Mouse (Mus musculus): ENCODE measurements around the gene Gpatch8. TPM values are rescaled to one million over a fixed set of nuclear protein-coding genes. Genes with fewer than 3 reads are reported as not detected.
A peak's percentile ranks its signal among the peaks of the same experiment; 100 is the strongest.

Gene Gpatch8
- polyA plus RNA-seq, 1 experiment = 75.8 TPM

DNA sequence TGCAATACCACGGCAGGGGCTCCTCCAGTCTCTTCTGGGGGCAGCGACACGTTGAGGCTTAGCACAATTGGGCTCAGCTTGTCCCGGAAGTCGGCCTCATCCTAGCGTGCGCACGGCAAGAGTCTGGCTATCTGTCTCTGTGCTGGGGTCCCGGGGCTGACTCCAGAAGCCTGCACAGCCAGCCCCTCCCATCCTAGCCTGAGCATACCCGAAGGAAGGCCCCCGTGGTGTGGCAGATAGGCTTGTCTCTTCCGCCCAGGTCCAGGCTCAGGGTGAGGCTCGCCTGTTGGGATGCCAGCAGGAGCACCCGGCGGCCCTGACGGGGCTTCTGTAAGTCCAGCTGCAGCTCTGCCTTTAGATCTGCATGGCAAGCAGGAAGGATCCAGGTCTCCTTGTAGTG lies 95.7 kb downstream of the Gpatch8 start:
- no peaks in the 10 kb centered on the region for H3K4me1 ChIP-seq (ENCODE audit: control insufficient read depth, insufficient read depth, low read length)
- H3K4me3 ChIP-seq (ENCODE audit: low read depth, low read length) = no peak overlapping the region
- no peak overlapping the region for H3K9ac ChIP-seq (ENCODE audit: low read depth, poor library complexity, severe bottlenecking)
- no peak overlapping the region for H3K27ac ChIP-seq (ENCODE audit: insufficient read depth, low read length)
- no peak for TF ChIP-seq CTCF (IDR thresholded peaks at IDR 0.05; ENCODE audit: low read depth, low read length)
- TF ChIP-seq POLR2A (IDR thresholded peaks at IDR 0.05; ENCODE audit: insufficient read depth, low read length) = no peak
- TF ChIP-seq EP300 (IDR thresholded peaks at IDR 0.05; ENCODE audit: insufficient read depth, low read depth, low read length) = no peak
- H3K9me3 ChIP-seq (replicated peaks; ENCODE audit: control insufficient read depth, insufficient read depth, low read length, poor library complexity, severe bottlenecking) = no peaks in the 10 kb centered on the region
- no peaks in the 10 kb centered on the region for H3K36me3 ChIP-seq (ENCODE audit: control insufficient read depth, insufficient read depth, low read length, poor library complexity, severe bottlenecking)
- no peaks in the 10 kb centered on the region for H3K27me3 ChIP-seq (ENCODE audit: control insufficient read depth, insufficient read depth, low read length, poor library complexity, severe bottlenecking)

DNA sequence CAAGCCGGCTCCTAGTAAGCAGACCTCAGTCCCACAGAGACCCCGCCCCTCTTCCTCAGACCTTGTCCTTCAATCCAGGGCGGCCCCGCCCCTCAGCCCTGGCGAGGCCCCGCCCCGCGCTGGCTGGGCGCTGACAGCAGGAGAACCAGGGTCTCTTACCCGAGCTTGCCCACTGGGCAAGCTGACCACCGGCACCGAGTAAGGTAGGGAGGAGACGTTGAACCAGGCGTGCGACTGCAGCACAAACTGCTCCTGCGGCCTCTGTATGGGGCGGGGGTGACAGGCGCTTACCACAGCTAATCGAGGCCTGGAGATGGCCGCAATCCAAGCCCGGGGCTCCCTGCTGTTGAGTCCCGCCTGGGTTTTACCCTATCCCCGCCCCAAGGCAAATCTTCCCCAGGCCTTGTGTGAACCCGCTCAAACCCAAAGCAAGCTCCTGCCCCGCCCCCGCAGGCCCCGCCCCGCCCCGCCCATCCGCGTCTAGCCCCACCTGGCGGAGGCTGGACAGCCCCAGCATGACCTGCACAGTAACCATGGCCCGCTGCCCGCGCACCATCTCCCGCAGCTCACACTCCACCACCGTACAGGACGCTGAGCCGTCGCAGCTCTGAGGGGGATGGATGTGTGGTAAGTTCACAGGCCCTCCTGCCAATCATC lies 100.3 kb downstream of the Gpatch8 start:
- H3K27me3 ChIP-seq (ENCODE audit: control insufficient read depth, insufficient read depth, low read length, poor library complexity, severe bottlenecking) = no peaks in the 10 kb centered on the region
- no peak overlapping the region for H3K27ac ChIP-seq (ENCODE audit: insufficient read depth, low read length)
- peak; percentile 13 for TF ChIP-seq CTCF (IDR thresholded peaks at IDR 0.05; ENCODE audit: low read depth, low read length)
- TF ChIP-seq POLR2A (IDR thresholded peaks at IDR 0.05; ENCODE audit: insufficient read depth, low read length) = no peak
- TF ChIP-seq EP300 (IDR thresholded peaks at IDR 0.05; ENCODE audit: insufficient read depth, low read depth, low read length) = no peak
- no peak overlapping the region for H3K9ac ChIP-seq (ENCODE audit: low read depth, poor library complexity, severe bottlenecking)
- H3K36me3 ChIP-seq (ENCODE audit: control insufficient read depth, insufficient read depth, low read length, poor library complexity, severe bottlenecking) = no peaks in the 10 kb centered on the region
- no peaks in the 10 kb centered on the region for H3K9me3 ChIP-seq (replicated peaks; ENCODE audit: control insufficient read depth, insufficient read depth, low read length, poor library complexity, severe bottlenecking)
- peak overlapping the region; percentile 70 for H3K4me3 ChIP-seq (ENCODE audit: low read depth, low read length)
- H3K4me1 ChIP-seq (ENCODE audit: control insufficient read depth, insufficient read depth, low read length) = peaks cover 2% of the 10 kb centered on the region

DNA sequence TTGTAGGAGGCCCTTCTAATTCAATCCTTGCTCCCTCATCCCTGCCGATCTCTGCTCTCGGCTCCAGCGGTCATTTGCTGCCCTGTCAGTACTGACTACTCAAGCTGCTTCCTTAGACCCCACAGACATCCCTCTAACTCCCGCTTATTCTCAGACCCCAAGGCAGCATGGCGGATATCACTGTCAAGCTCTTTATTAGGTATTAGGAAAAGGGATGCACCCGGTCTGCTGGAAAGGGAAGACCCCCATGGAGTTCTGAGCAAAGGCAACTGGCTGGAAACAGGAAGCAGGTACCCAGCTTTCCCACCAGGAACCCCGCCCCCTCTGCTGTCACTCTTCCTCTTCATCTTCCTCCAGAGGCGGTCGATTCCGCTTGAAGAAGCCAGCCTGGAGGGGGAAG lies 103.1 kb downstream of the Gpatch8 start:
- no peaks in the 10 kb centered on the region for H3K36me3 ChIP-seq (ENCODE audit: control insufficient read depth, insufficient read depth, low read length, poor library complexity, severe bottlenecking)
- H3K9ac ChIP-seq (ENCODE audit: low read depth, poor library complexity, severe bottlenecking) = no peak overlapping the region
- no peaks in the 10 kb centered on the region for H3K27me3 ChIP-seq (ENCODE audit: control insufficient read depth, insufficient read depth, low read length, poor library complexity, severe bottlenecking)
- H3K4me1 ChIP-seq (ENCODE audit: control insufficient read depth, insufficient read depth, low read length) = peaks cover 4% of the 10 kb centered on the region
- no peak overlapping the region for H3K4me3 ChIP-seq (ENCODE audit: low read depth, low read length)
- no peak overlapping the region for H3K27ac ChIP-seq (ENCODE audit: insufficient read depth, low read length)
- TF ChIP-seq EP300 (IDR thresholded peaks at IDR 0.05; ENCODE audit: insufficient read depth, low read depth, low read length) (no peak), CTCF (IDR thresholded peaks at IDR 0.05; ENCODE audit: low read depth, low read length) (no peak), POLR2A (IDR thresholded peaks at IDR 0.05; ENCODE audit: insufficient read depth, low read length) (no peak)
- no peaks in the 10 kb centered on the region for H3K9me3 ChIP-seq (replicated peaks; ENCODE audit: control insufficient read depth, insufficient read depth, low read length, poor library complexity, severe bottlenecking)

DNA sequence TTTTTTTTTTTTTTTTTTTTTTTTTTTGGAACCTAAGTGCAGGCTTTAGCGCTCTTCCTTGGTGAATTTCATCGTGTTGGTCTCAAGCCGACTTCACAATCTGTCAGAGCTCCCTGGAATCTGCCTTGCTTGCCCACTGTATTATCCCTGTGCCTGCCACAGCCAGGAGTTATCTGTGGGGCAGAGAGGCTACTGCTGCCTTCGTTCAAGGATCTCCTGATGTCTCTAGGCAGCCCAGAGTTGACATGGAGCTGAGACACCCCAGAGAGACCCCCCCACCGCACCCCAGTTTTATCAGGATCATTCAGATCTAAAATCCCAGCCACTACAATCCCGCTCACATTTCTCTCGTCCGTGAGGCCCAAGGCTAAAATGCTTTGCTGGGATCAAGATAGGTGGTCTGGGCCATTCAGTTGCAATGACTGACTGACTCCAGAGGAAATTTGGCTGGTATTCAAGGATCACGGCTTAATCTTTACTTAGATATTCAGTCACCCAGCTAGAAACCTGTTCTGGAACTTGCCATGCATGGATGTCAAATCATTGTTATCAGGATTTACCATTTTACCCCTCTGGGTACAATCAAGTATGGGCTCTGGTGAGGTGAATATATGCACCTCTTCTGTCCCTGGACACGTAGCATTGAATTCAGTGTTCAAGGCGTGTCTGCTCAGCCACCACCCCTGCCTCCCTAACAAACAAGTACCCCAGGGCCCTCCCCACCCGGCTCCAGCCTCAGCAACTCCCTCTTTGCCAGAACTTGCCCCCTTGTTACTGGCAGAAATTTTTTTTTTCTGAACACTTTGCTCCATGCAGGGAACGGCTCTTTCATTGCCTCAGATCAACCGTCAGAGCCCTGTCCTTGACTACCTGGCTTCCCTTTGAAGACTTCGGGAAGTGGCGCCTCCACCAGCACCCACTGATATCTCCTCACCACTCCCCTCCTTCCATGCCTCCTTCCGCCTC lies 106.9 kb downstream of the Gpatch8 start:
- TF ChIP-seq POLR2A (IDR thresholded peaks at IDR 0.05; ENCODE audit: insufficient read depth, low read length) = no peak
- TF ChIP-seq CTCF (IDR thresholded peaks at IDR 0.05; ENCODE audit: low read depth, low read length) = no peak
- no peak for TF ChIP-seq EP300 (IDR thresholded peaks at IDR 0.05; ENCODE audit: insufficient read depth, low read depth, low read length)

DNA sequence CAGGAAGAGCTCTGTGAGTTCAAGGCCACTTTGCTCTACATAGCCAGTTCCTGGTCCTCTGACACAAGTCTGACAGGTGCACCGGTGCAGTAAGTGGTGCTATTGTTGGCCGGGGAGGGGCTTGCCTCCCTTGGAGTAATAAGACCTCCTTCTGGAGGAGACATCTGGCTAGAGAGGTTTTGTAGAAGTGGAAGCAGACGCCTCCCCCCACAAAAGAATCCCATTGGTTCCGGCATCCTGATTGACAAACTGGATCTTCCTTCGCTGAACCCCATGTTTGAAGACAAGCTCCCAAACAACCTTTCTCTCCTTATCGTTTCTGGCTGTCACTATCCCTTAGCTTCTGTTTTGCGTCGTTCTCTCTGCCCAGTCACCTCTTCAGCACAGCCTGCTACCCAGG lies 107.9 kb downstream of the Gpatch8 start:
- TF ChIP-seq EP300 (IDR thresholded peaks at IDR 0.05; ENCODE audit: insufficient read depth, low read depth, low read length) (no peak), CTCF (IDR thresholded peaks at IDR 0.05; ENCODE audit: low read depth, low read length) (no peak), POLR2A (IDR thresholded peaks at IDR 0.05; ENCODE audit: insufficient read depth, low read length) (no peak)
- Histone ChIP-seq H3K36me3 (ENCODE audit: control insufficient read depth, insufficient read depth, low read length, poor library complexity, severe bottlenecking) (no peaks in the 10 kb centered on the region), H3K27me3 (ENCODE audit: control insufficient read depth, insufficient read depth, low read length, poor library complexity, severe bottlenecking) (peaks cover 3% of the 10 kb centered on the region; the same call in 1 of the 2 replicates), H3K9ac (ENCODE audit: low read depth, poor library complexity, severe bottlenecking) (no peak overlapping the region), H3K27ac (ENCODE audit: insufficient read depth, low read length) (no peak overlapping the region), H3K4me1 (ENCODE audit: control insufficient read depth, insufficient read depth, low read length) (peaks cover 2% of the 10 kb centered on the region), H3K9me3 (replicated peaks; ENCODE audit: control insufficient read depth, insufficient read depth, low read length, poor library complexity, severe bottlenecking) (no peaks in the 10 kb centered on the region), H3K4me3 (ENCODE audit: low read depth, low read length) (no peak overlapping the region)

More for the DNA sequence above, 106.9 kb downstream of the Gpatch8 start:
- no peak overlapping the region for H3K9ac ChIP-seq (ENCODE audit: low read depth, poor library complexity, severe bottlenecking)
- H3K27ac ChIP-seq (ENCODE audit: insufficient read depth, low read length) = no peak overlapping the region
- H3K27me3 ChIP-seq (ENCODE audit: control insufficient read depth, insufficient read depth, low read length, poor library complexity, severe bottlenecking) = peaks cover 3% of the 10 kb centered on the region; the same call in 1 of the 2 replicates
- peaks cover 2% of the 10 kb centered on the region for H3K4me1 ChIP-seq (ENCODE audit: control insufficient read depth, insufficient read depth, low read length)
- no peak overlapping the region for H3K4me3 ChIP-seq (ENCODE audit: low read depth, low read length)
- no peaks in the 10 kb centered on the region for H3K9me3 ChIP-seq (replicated peaks; ENCODE audit: control insufficient read depth, insufficient read depth, low read length, poor library complexity, severe bottlenecking)
- no peaks in the 10 kb centered on the region for H3K36me3 ChIP-seq (ENCODE audit: control insufficient read depth, insufficient read depth, low read length, poor library complexity, severe bottlenecking)
